Mouse (Mus musculus): Measurements from ENCODE around the gene Phf11c. TPM values are rescaled to one million over a fixed set of nuclear protein-coding genes. Genes with fewer than 3 reads are reported as not detected.

Phf11c gene
- polyA plus RNA-seq (2017; shearing (Covaris generic)): 8.1 TPM

DNA sequence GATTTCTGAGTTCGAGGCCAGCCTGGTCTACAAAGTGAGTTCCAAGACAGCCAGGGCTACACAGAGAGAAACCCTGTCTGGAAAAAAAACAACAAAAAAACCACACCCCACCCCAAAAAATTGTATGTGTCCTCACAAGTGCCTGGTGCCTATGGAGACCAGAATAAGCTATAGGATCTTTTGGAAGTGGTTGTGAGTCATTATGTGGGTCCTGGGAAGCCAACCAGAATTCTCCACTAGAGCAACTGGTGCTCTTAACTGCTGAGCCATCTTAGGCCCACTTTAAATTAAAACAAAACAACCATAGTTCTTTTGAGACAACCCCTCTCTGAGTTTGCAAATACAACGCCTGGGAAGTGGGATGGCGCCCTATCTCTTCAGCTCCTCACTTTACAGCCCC lies at the start of gene Phf11c:
Gene Phf11c (minus strand): TSS at position 101 of the 400 bp plus-strand sequence.

DNA sequence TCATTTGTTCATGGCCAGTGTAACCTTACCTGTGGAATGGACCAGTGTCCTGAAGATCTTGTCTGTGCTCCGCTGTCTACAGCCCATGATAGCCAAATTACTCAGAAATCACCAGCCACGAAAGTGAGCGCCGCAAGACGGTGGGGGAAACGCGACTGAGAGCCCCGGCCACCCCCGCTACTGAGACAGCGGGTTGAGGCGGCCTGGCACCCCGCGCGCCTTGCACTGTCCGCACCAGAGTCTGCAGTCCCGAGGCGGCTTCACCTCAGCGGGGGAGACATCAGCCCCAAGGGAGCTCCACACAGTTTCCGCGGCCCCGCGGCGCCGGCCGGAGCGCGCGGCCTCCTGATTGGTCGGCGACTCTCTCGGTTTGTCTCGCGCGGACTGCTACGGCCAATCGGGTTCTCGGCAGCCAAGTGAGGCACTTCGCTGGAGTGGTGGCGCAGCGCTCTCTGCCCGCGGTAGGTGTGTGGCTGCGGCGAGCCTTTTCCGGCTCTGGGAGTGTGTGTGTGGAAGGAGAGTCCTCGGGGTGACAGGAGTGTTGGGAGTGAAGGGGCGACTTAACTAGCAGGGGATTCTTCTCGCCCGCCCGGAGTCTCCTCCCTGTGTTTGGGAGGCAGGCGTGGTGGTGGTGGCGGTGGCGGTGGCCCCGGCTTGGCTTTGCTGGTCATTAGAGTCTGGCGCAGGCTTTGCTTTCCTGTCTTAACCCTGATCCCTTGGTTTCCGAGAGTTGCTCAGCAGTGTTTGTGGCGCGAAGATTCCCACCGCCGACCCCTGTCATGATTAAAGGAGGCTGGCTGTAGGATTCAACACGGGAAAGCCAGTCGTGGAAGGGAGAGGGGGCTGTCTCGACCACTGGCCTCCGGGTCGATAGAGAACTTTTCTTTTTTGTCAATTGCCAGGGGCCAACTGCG lies 45.6 kb upstream of the Phf11c start, which contains the start of the genes Setdb2 and Cab39l:
Gene Setdb2 (minus strand): TSS at position 327 of the 914 bp plus-strand sequence.
Gene Cab39l (plus strand): TSS at position 415 of the 914 bp plus-strand sequence.

DNA sequence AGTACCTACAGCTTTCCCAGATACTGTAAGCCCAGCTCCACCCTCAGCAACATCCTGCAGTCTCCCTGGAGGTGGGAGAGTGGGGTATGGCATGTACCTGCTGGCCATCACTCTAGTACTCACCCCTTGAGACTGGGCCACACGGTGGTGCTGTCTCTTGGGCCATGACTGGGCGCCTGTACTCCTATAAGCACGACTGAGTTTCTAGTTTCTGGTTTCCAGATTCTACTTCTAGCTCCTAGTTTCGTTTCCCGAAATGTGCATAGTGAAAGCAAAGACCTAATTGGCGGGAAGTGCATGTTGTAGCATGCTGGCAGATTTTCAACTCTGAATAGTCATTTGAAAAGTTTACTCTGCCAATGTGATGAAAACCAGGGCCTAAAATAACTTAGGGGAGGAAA lies 29.9 kb downstream of the Phf11c start, which contains the start of gene Phf11d:
Gene Phf11d (minus strand): TSS at position 227 of the 401 bp plus-strand sequence.

DNA sequence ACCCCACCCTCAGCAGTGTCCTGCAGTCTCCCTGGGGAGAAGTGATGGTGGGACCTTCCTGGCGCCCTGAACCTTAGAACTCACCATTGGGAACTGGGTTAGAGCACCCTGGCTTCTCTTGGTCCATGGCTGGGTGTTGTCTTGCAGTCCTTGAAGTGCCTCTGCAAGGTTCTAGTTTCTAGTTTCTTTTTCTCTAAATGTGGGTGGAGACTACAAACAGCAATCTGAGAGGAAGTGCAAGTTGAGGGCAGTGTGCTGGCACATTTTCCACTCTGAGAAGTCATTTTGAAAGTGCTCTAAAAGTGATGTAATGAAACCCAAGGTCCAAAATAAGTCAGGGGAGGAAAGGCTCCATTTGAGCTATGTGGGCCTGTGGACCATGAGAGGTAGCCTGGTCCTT lies 54.0 kb downstream of the Phf11c start, which contains the start of gene Phf11b:
Gene Phf11b (minus strand): TSS at position 163 of the 400 bp plus-strand sequence.

Other genes starting within 250 kb of the Phf11c start
- gene Gm5142, start 216.6 kb downstream of the Phf11c start, polyA plus RNA-seq (2017; shearing (Covaris generic)): not detected
- gene Rcbtb1, start 194.2 kb downstream of the Phf11c start, polyA plus RNA-seq (2017; shearing (Covaris generic)): 85.8 TPM
- gene Gm6904, start 135.2 kb downstream of the Phf11c start, polyA plus RNA-seq (2017; shearing (Covaris generic)): 5.2 TPM
- gene Phf11a, start 97.9 kb downstream of the Phf11c start, polyA plus RNA-seq (2017; shearing (Covaris generic)): 8.4 TPM
- gene Phf11b, start 54.0 kb downstream of the Phf11c start, polyA plus RNA-seq (2017; shearing (Covaris generic)): 61.2 TPM
- gene Phf11d, start 29.9 kb downstream of the Phf11c start, polyA plus RNA-seq (2017; shearing (Covaris generic)): 6.8 TPM
- gene Setdb2, start 45.5 kb upstream of the Phf11c start, polyA plus RNA-seq (2017; shearing (Covaris generic)): 34.2 TPM
- 49.6 TPM for gene Cab39l, start 45.6 kb upstream of the Phf11c start, polyA plus RNA-seq (2017; shearing (Covaris generic))
- gene Cdadc1, start 202.6 kb upstream of the Phf11c start, polyA plus RNA-seq (2017; shearing (Covaris generic)): 44.2 TPM
- gene Shisa2, start 229.9 kb upstream of the Phf11c start, polyA plus RNA-seq (2017; shearing (Covaris generic)): not detected